Mouse (Mus musculus): ENCODE results near the gene Gstcd.

DNA sequence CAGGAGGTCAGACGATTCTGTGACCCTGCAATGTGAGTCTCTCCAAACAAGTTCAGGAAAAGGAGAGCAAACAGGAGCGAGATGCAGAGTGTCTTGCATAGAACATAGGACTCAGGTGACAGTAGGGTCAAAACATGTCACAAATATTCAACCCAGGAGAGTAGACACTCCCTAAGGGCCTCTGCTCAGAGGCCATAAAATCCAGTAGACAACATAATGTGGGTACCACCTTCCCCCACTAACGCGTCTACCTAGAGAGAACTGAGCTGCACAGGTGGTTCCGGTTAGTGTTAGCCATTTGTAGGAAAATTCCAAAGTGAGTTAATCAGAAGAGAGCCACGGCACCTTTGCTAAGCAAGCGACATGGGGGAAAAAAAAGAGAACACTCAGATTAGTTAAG, 147.6 kb downstream of the Gstcd start:
- TF ChIP-seq POLR2A (IDR thresholded peaks at IDR 0.05; ENCODE audit: extremely low read depth, insufficient read depth, low read length) (no peak), CTCF (IDR thresholded peaks at IDR 0.05; ENCODE audit: low read depth, low read length) (no peak)

All from liver, adult 2 months (tissue).